Mouse (Mus musculus) cortical plate, adult 2 months (tissue): ENCODE measurements around the gene Mettl17.

Experiments used
- CTCF ChIP-seq: fragments of 200-500 bp; IDR thresholded peaks from 2 replicates; pipeline ENCODE4 v1.5.1; 2011; ENCODE audit warnings: mild to moderate bottlenecking, control low read depth, low read length; ENCODE audit not compliant: insufficient read depth; ENCODE audit errors: extremely low read depth
- POLR2A ChIP-seq: fragments of 200-500 bp; IDR thresholded peaks from 2 replicates; pipeline ENCODE4 v1.6.1; 2011; ENCODE audit warnings: mild to moderate bottlenecking, low read length, control low read depth; ENCODE audit not compliant: insufficient read depth; ENCODE audit errors: extremely low read depth

- TF ChIP-seq CTCF (no peak), POLR2A (no peak)
Observed at GRCm38 (mm10) chr14:51929968-51930367, 45.3 kb downstream of the Mettl17 start.
